Mouse (Mus musculus) C2C12 (cell line): ENCODE results near the gene Ryk. TPM values are rescaled to one million over a fixed set of nuclear protein-coding genes. Genes with fewer than 3 reads are reported as not detected.

Source experiments
- H3K27me3 ChIP-seq: one replicate; pipeline ENCODE4 v1.6.1; 2011; ENCODE audit not compliant: control insufficient read depth, insufficient read depth, insufficient read length
- H3K36me3 ChIP-seq: one replicate; pipeline ENCODE4 v1.6.1; 2011; ENCODE audit not compliant: control insufficient read depth, insufficient read depth
- H3K4me3 ChIP-seq: one replicate; pipeline ENCODE4 v1.5.1; 2011; ENCODE audit warnings: mild to moderate bottlenecking, control low read depth; ENCODE audit not compliant: poor library complexity, insufficient read depth, severe bottlenecking
- H3K79me2 ChIP-seq: one replicate; pipeline ENCODE4 v1.6.1; 2011; ENCODE audit not compliant: control insufficient read depth, insufficient read depth
- H3K79me3 ChIP-seq: one replicate; pipeline ENCODE4 v1.6.1; 2011; ENCODE audit warnings: low read depth, control low read depth
- H3ac ChIP-seq: one replicate; pipeline ENCODE3; 2011; ENCODE audit warnings: low read depth; ENCODE audit not compliant: control insufficient read depth, insufficient read length
- CEBPB ChIP-seq: IDR thresholded peaks from one replicate; pipeline ENCODE4 v1.6.1; 2011; ENCODE audit warnings: low read depth, mild to moderate bottlenecking, control low read depth, moderate library complexity
- CTCF ChIP-seq: IDR thresholded peaks from one replicate; pipeline ENCODE4 v1.5.1; 2011; ENCODE audit not compliant: control insufficient read depth, insufficient read depth, insufficient read length
- FOSL1 ChIP-seq: IDR thresholded peaks from one replicate; pipeline ENCODE4 v1.8.0; 2011; ENCODE audit warnings: mild to moderate bottlenecking, low read length; ENCODE audit not compliant: poor library complexity, insufficient read depth, severe bottlenecking
- MAX ChIP-seq: IDR thresholded peaks from one replicate; pipeline ENCODE4 v1.6.1; 2011; ENCODE audit warnings: mild to moderate bottlenecking, control low read depth
- MYOD1 ChIP-seq: IDR thresholded peaks from one replicate; pipeline ENCODE4 v1.6.1; 2011; ENCODE audit warnings: low read depth; ENCODE audit not compliant: control insufficient read depth, insufficient read length
- MYOG ChIP-seq: IDR thresholded peaks from one replicate; pipeline ENCODE4 v1.6.1; 2011; ENCODE audit not compliant: control insufficient read depth, insufficient read length; ENCODE audit errors: extremely low read depth
- USF1 ChIP-seq: IDR thresholded peaks from one replicate; pipeline ENCODE4 v1.6.1; 2011; ENCODE audit warnings: low read depth, mild to moderate bottlenecking, control low read depth, moderate library complexity
- polyA plus RNA-seq: library from polyadenylated mRNA; unstranded; fragments of >200 nt; fragmentation: generic; extraction: Trizol; gene quantifications from one replicate; pipeline ENCODE4 v1.2.1, GENCODE M21; 2012; ENCODE audit warnings: missing spikeins

Ryk gene
- polyA plus RNA-seq, 1 experiment = 68.4 TPM

GRCm38 (mm10) chr9:102845851-102846250 is 11.1 kb downstream of the Ryk start:
- H3K79me3 ChIP-seq = peaks cover 71% of the 10 kb centered on the region
- no peak overlapping the region for H3ac ChIP-seq
- no peak for TF ChIP-seq CEBPB
- TF ChIP-seq CTCF = no peak
- no peak for TF ChIP-seq MYOD1
- TF ChIP-seq USF1 = no peak
- TF ChIP-seq FOSL1 = no peak
- no peak for TF ChIP-seq MYOG
- no peak for TF ChIP-seq MAX
- peaks cover 91% of the 10 kb centered on the region for H3K79me2 ChIP-seq
- H3K4me3 ChIP-seq = no peak overlapping the region
- no peaks in the 10 kb centered on the region for H3K27me3 ChIP-seq
- H3K36me3 ChIP-seq = no peaks in the 10 kb centered on the region

DNA sequence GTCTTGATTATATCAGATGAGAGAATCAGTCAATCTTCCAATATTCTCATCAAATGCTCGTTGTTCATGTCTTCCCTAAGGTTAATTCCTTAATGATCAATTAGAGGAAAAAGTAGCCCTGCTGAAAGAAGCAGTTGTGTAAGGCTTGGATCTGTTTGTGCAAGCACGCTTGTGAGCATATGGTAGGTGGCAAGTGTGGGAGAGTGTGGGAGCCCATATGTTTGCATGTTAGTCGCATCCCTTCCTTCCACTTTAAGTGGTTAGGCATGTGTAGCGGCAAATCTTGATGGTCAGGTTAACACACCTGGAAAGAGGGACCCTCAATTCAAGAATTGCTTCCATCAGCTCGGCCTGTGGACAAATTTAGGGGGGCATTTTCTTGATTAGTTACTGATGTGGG is 11.6 kb downstream of the Ryk start:
- Histone ChIP-seq H3K36me3 (no peaks in the 10 kb centered on the region), H3K27me3 (no peaks in the 10 kb centered on the region), H3K4me3 (no peak overlapping the region), H3K79me3 (peaks cover 70% of the 10 kb centered on the region), H3ac (no peak overlapping the region), H3K79me2 (peaks cover 91% of the 10 kb centered on the region)
- no peak for TF ChIP-seq CTCF
- no peak for TF ChIP-seq FOSL1
- TF ChIP-seq MYOG = no peak
- no peak for TF ChIP-seq MYOD1
- TF ChIP-seq MAX = no peak
- no peak for TF ChIP-seq CEBPB
- no peak for TF ChIP-seq USF1

DNA sequence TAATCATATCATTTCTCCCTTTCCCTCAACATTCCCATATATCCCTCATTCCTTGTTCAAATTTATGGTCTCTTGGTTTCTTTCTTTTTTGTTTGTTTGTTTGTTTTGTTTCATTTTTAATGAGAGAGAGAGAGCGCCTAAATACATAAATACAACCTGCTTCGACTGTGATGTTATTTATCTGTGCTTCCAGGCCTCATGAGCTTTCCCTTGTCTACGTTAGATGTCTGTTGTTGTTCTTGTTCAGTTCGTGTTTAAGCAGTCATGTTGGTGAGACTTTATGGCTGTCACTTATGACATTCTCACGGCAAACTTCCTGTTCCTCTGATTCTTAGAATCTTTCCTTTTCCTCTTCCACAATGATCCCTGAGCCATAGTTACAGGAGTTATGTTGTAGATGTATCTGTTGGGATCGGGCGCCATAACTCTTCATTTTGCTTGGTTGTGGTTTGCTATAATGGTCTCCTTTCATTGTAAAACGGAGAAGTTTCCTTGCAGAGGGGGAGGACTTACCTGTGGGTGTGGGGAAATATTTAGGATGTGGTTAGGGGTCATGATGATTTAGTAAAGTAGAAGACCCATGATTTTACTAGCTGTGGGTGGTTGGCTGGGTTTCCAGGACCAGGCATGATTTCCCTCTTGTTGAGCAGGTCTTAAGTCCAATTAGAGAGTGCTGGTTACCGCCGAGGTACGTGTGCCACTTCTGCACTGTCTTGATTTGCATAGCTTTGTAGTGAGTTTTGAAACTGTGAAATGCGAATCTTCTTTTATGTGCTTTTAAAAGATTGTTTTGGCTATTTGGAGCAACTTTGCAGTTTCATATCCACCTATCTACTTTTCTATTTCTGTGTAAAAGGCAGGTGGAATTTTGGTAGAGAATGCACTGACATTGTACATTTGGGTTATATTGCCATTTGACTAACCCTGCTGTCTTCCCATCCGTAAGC is 17.6 kb downstream of the Ryk start:
- H3K36me3 ChIP-seq = no peaks in the 10 kb centered on the region
- no peaks in the 10 kb centered on the region for H3K27me3 ChIP-seq
- H3K4me3 ChIP-seq = no peak overlapping the region
- H3K79me3 ChIP-seq = peaks cover 56% of the 10 kb centered on the region
- H3ac ChIP-seq = no peak overlapping the region
- peaks cover 79% of the 10 kb centered on the region for H3K79me2 ChIP-seq
- TF ChIP-seq CEBPB (no peak), MYOD1 (no peak), MAX (no peak), FOSL1 (no peak), CTCF (no peak), USF1 (no peak), MYOG (no peak)

DNA sequence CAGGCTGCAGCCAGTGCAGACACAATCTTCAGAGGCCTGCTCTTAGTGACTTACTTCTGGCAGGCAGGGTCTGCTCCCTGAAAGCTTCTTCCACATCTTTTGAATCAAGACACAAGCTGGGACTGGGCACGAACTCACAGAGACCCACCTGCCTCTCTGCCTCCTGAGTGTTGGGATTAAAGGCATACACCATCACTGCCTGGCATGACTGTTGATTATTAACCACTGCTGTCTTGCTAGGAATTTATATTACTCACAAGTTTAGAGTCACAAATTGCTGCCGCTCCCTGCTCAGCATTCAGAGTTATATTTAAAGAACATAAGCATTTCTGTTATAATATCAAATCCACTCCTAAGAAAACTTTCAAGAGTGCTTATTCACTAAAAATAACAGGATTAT is 23.1 kb downstream of the Ryk start:
- Histone ChIP-seq H3ac (no peak overlapping the region), H3K27me3 (no peaks in the 10 kb centered on the region), H3K36me3 (peaks cover 5% of the 10 kb centered on the region), H3K79me2 (peaks cover 79% of the 10 kb centered on the region), H3K4me3 (no peak overlapping the region), H3K79me3 (peaks cover 47% of the 10 kb centered on the region)
- TF ChIP-seq CEBPB (no peak), MAX (no peak), USF1 (no peak)

GRCm38 (mm10) chr9:102858283-102858682 is 23.6 kb downstream of the Ryk start:
- H3K79me2 ChIP-seq = peaks cover 79% of the 10 kb centered on the region
- no peaks in the 10 kb centered on the region for H3K27me3 ChIP-seq
- peaks cover 46% of the 10 kb centered on the region for H3K79me3 ChIP-seq
- TF ChIP-seq MAX = no peak
- TF ChIP-seq CTCF = no peak
- TF ChIP-seq MYOD1 = no peak
- TF ChIP-seq CEBPB = no peak
- TF ChIP-seq USF1 = no peak
- TF ChIP-seq MYOG = no peak
- TF ChIP-seq FOSL1 = no peak
- H3K36me3 ChIP-seq = peaks cover 5% of the 10 kb centered on the region
- H3K4me3 ChIP-seq = no peak overlapping the region
- H3ac ChIP-seq = no peak overlapping the region

GRCm38 (mm10) chr9:102859399-102859798 is 24.7 kb downstream of the Ryk start:
- no peak overlapping the region for H3ac ChIP-seq
- H3K36me3 ChIP-seq = peaks cover 5% of the 10 kb centered on the region
- TF ChIP-seq CTCF (no peak), MYOD1 (no peak), CEBPB (no peak), MAX (no peak), FOSL1 (no peak), USF1 (no peak), MYOG (no peak)
- peaks cover 38% of the 10 kb centered on the region for H3K79me3 ChIP-seq
- peaks cover 70% of the 10 kb centered on the region for H3K79me2 ChIP-seq
- H3K27me3 ChIP-seq = no peaks in the 10 kb centered on the region
- H3K4me3 ChIP-seq = no peak overlapping the region
